Mouse (Mus musculus) layer of hippocampus, postnatal 25 days (tissue): ENCODE data around the gene Nol8. TPM values are rescaled to one million over a fixed set of nuclear protein-coding genes. Genes with fewer than 3 reads are reported as not detected.
A peak's percentile ranks its signal among the peaks of the same experiment; 100 is the strongest.

Experiments
- DNase-seq, 2 experiments: peaks; one replicate each; pipeline ENCODE4 v3.0.0; 2022; ENCODE audit warnings: mixed read lengths in 2 of 2, low spot score in 1 of 2; ENCODE audit errors: extremely low spot score in 1 of 2
- total RNA-seq, 2 experiments: library from RNA; stranded (reverse); gene quantifications; 2 replicates each; pipeline ENCODE4 v1.2.3; 2021

Nol8 gene
- total RNA-seq, result 10 to 100 TPM; 29.3 to 30.7 TPM

GRCm38 (mm10) chr13:49652481-49653179, at the start of gene Nol8, which contains the start of gene Cenpp:
Gene Nol8, plus strand, starts transcription at chr13:49653078.
Gene Cenpp, minus strand, starts transcription at chr13:49652785.
- DNase-seq, result peak; percentile 98 to 99

GRCm38 (mm10) chr13:49603603-49604002, 49.3 kb upstream of the Nol8 start:
- no peak for DNase-seq

DNA sequence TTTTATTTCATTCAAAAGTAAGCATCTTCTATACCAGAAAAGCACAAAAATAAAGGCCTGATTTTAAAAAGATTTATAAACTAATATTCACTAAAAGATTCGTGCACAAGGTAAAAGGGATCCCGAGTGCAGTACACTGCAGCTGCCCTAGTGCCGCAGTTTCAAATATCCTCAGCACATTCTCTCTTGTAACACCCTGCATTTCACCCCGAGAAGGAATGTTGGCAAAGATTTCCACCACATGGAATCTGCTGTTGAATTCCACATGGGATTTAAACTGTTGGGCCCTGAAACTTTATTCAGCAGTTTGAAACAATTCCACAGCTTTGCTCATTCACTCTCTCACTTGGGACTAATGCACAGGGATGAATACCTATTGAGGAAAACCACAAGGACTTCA, 45.2 kb upstream of the Nol8 start, which contains the start of gene Ogn:
Gene Ogn, plus strand, starts transcription at position 333 of the 400 bp plus-strand sequence.
- DNase-seq, result no peak

DNA sequence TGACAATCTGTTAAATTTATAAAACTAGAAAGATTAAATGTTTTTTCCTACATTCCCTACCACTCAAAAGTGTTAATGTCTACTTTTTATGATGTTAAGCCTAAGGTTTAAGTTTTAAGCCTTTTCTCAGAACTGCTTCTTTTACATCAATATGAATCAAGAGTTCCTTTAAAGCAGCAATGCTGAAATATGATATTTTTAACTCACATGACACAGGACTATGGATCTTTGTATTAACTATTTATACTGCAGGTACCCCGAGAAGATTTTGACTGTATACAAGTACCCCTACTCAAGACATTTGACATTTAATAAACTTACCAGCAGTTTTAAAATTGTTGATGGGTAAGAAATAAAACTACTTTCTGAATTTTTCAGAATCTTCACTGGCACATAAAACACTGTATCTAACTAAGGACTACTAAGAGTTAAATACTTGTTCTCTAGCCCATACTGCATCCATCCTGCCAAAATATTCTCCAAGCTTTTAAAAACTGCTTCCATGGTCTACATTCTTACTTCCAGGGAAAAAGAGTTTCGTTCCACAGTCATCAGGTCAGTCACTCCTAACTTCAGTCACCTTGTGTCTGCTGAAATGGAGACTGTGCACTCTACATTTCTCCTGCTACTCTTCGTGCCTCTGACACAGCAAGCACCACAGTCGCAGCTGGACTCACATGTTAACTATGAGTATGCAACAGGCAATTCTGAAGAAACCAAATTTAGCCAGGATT, 44.1 kb upstream of the Nol8 start:
- no peak for DNase-seq

DNA sequence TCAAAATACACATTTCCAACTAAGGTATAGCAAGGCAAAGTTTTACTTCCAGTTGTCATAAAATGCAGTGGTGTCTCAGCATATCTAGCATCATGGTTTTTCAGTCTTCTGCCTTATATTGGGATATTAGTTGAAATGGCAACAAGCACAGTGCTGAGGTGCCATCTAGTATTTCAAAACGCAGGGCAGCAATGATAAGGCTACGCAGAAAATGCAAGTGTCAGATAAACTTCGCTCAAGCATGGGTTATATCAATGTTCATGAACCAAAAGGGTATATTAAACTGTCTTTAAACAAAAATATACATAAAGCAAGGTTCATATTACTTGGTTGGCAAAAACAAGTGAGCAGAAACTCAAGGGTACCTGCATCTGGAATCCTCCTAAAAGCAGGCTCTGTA, 35.9 kb upstream of the Nol8 start:
- no peak for DNase-seq

DNA sequence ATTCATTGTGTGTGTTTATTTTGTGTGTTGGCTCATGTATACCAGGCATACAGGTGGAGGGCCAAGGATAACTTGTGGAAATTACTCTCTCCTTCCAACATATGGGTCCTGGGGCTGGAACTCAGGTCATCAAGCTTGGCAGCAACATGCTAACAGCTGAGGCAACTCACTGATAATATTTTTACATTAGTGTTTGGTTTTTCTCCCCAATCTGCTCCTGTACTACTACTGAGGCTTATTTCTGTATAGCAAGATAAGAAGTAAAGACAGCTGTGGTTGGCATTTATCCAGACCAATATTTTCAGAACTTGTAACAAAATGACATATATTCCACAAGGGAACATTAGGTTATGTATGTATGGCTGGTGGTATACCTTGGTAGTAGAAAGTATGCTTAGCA, 34.5 kb upstream of the Nol8 start:
- no peak for DNase-seq

DNA sequence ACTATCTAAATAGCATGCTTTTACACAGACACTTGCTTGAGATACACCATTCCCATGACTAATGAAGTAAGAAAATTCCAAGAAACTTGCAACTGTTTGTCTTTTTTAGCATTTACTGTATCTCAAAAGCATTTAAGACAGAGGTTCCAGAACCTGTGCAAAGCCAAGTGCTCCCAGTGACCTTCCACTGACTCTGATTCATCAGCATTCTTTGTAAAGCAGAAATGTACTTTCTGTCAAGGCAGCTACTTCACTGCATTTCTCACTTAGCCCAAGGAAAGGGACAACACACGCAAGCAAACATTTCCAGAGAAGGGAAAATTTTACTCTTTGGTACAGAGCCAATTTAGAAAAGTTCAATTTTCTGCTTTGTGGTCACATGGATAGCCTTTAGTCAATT, 29.7 kb upstream of the Nol8 start:
- no peak for DNase-seq

DNA sequence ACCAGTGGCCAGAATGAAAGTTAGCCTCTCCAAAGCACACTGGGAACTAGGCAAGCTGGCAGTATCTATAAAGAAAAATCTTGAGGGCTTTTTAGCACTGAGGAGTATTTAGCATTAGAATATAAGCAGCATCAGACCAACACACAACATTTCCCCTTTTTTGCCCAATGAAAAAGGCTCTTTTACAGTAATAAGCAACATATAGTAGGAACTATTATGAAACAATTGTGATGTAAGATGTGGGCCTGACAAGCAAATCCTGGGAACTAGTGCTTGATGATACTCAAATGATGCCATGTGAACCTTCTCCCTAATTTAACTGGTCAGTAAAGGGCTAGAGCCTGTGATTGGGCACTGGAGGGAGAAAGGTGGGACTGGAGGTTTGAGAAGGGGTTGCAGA, 24.7 kb upstream of the Nol8 start:
- no peak for DNase-seq

GRCm38 (mm10) chr13:49629076-49629475, 23.8 kb upstream of the Nol8 start:
- no peak for DNase-seq

GRCm38 (mm10) chr13:49639965-49640364, 12.9 kb upstream of the Nol8 start:
- DNase-seq, result no peak

- no peak for DNase-seq
Measured at GRCm38 (mm10) chr13:49642650-49643049, 10.2 kb upstream of the Nol8 start.

GRCm38 (mm10) chr13:49643669-49644362, 9.1 kb upstream of the Nol8 start:
- no peak for DNase-seq

DNA sequence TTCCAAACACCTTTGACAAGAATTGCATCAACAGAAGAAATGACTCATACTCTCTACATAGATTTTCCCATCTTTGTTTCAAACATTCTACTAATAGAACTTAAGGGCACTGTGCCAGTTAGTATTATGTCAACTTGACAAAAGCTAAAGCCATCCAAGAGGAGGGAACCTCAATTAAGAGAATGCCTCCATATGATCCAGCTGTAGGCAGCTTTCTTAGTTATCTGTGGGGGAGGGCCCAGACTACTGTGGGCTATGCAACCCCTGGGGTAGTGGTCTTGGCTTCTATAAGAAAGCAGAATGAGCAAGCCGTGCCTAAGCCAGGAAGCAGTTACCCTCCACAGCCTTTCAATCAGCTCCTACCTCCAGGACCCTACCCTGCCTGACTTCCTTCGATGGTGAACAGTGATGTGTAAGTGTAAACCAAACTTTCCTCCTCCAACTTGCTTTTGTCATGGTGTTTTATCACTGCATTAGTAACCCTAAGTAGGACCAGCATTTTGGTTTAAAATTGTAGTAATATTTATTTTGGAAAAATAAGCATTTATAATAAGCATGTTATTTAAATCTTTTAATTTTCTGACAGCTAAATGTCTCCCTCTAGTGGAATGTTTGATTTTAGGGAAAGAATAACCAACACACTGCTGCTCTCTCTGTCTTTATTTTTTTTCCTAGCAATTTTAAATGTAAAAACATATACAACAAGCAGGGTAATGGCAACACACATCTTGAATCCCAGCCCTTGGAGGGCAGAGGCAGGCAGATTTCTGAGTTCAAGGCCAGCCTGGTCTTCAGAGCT, 7.9 kb upstream of the Nol8 start:
- DNase-seq, result no peak

DNA sequence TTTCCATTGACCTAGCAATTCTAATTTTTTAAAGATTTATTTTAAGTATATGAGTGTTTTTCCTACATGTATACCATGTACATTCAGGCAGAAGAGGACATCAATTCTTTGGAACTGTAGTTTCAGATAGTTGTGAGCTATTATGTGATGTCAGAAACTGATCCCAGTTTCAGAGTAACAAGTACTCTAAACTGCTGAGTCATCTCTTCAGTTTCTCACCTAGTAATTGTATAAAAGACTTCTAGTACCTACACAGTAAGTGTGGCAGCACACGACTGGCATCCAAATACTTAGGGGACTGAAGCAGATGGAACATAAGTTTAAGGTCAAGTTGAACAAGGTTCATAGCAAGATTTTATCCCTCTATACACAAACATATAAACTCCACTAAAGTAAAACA, 6.9 kb upstream of the Nol8 start:
- DNase-seq, result no peak

GRCm38 (mm10) chr13:49651136-49651535, 1.7 kb upstream of the Nol8 start:
- no peak for DNase-seq

DNA sequence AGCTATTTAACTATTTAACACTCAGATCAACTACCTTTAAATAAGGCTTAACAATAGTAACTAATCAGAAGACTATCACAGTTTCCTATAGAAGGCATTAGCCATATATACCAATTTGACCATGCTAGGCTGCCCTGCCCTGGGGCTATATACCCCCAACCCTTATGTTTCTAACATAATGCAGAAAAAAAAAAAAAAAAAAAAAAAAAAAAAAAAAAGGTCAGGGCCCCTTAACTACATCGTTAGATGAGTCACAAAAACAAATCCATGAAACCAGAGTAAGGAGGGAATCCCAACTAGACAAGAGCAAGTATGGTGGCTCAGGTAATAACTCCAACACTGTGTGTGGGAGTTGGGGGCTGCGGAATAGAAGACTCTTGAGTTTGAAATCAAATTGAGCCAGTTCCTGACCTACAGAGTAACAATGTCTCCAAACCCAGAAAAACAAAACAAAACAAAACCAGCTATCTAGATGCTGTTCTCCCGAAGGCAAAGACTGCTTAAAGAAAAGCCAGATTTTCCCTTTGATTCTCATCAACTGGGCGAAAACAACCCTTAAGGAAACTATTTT, 1.0 kb upstream of the Nol8 start:
- no peak for DNase-seq

GRCm38 (mm10) chr13:49653180-49653541, 283 bp downstream of the Nol8 start:
- DNase-seq, result peak in 1 of 2 experiments; percentile 46

DNA sequence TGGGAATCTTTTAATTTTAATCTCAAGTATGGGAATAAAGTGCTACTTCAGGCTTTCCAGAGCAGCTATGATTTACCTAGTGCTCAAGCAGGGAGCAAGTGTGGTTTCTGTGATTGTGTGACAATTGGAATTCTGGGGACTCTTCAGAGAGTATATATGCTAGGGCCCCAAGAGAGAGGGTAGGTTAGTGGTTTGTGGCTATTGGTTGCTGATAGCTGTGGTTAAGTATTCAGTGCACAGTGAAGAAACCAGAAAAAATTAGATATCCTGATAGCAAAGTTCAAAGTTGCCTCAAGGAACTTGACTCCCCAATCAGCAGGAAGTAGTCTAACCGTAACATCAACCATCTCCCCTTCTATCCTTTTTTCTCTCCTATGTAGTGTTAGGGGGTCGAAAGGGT, 24.9 kb downstream of the Nol8 start:
- DNase-seq, result no peak

- peak; percentile 99 for DNase-seq
Measured at GRCm38 (mm10) chr13:49681351-49682232, 28.7 kb downstream of the Nol8 start, which contains the start of gene Iars. Gene Iars, plus strand, starts transcription at chr13:49682100.
